Mouse (Mus musculus) lung, adult 2 months (tissue): ENCODE measurements around the gene Hist1h2bq.

Experiments used
- CTCF ChIP-seq: fragments of 200-500 bp; IDR thresholded peaks from 2 replicates; pipeline ENCODE4 v1.5.1; 2011; ENCODE audit warnings: mild to moderate bottlenecking, low read length, control low read depth; ENCODE audit not compliant: insufficient read depth
- POLR2A ChIP-seq: fragments of 200-500 bp; IDR thresholded peaks from 2 replicates; pipeline ENCODE4 v1.6.1; 2011; ENCODE audit warnings: low read depth, mild to moderate bottlenecking, control low read depth, low read length, borderline replicate concordance; ENCODE audit errors: extremely low read depth

- TF ChIP-seq CTCF: no peak
- TF ChIP-seq POLR2A: no peak
These were observed 29.9 kb downstream of the Hist1h2bq start, which contains the start of gene Hist1h1b for GRCm38 (mm10) chr13:21779767-21780731.
